Mouse (Mus musculus) E14TG2a.4 (cell line): ENCODE results near the gene Map2k4.

ENCODE experiments used
- H3K27me3 ChIP-seq: 2 replicates; pipeline ENCODE4 v1.6.1; 2014; ENCODE audit warnings: low read length, control low read depth; ENCODE audit not compliant: insufficient read depth
- H3K36me3 ChIP-seq: 2 replicates; pipeline ENCODE4 v1.6.1; 2014; ENCODE audit warnings: low read length, control low read depth; ENCODE audit not compliant: insufficient read depth
- H3K4me1 ChIP-seq: replicated peaks from 2 replicates; pipeline ENCODE4 v1.6.1; 2014; ENCODE audit warnings: low read depth, low read length, control low read depth
- H3K4me3 ChIP-seq: replicated peaks from 2 replicates; pipeline ENCODE4 v1.5.1; 2014; ENCODE audit warnings: mild to moderate bottlenecking, low read length
- H3K9me3 ChIP-seq: 2 replicates; pipeline ENCODE4 v1.6.1; 2014; ENCODE audit warnings: low read length, control low read depth
- CTCF ChIP-seq: conservative IDR thresholded peaks from 2 replicates; pipeline ENCODE4 v1.5.1; 2014; ENCODE audit warnings: low read length
- NANOG ChIP-seq: IDR thresholded peaks from 2 replicates; pipeline ENCODE4 v1.6.1; 2014; ENCODE audit warnings: borderline replicate concordance, low read length, mixed read lengths
- POU5F1 ChIP-seq: IDR thresholded peaks from 2 replicates; pipeline ENCODE4 v1.6.1; 2014; ENCODE audit warnings: low read length, borderline replicate concordance

Gene Map2k4

GRCm38 (mm10) chr11:65661790-65662522, 126.1 kb downstream of the Map2k4 start:
- TF ChIP-seq NANOG (no peak), CTCF (no peak), POU5F1 (no peak)
- Histone ChIP-seq H3K27me3 (no peaks in the 10 kb centered on the region), H3K4me1 (no peaks in the 10 kb centered on the region), H3K9me3 (peaks cover 36% of the 10 kb centered on the region), H3K4me3 (no peak overlapping the region), H3K36me3 (no peaks in the 10 kb centered on the region)

GRCm38 (mm10) chr11:65653932-65654331, 134.2 kb downstream of the Map2k4 start:
- H3K4me3 ChIP-seq, result no peak overlapping the region
- no peaks in the 10 kb centered on the region for H3K36me3 ChIP-seq
- no peaks in the 10 kb centered on the region for H3K4me1 ChIP-seq
- H3K27me3 ChIP-seq, result no peaks in the 10 kb centered on the region
- no peak for TF ChIP-seq CTCF
- no peak for TF ChIP-seq POU5F1
- no peak for TF ChIP-seq NANOG
- H3K9me3 ChIP-seq, result peaks cover 35% of the 10 kb centered on the region

- Histone ChIP-seq H3K36me3 (no peaks in the 10 kb centered on the region), H3K4me3 (no peak overlapping the region), H3K4me1 (no peaks in the 10 kb centered on the region), H3K27me3 (no peaks in the 10 kb centered on the region), H3K9me3 (peaks cover 12% of the 10 kb centered on the region)
- TF ChIP-seq CTCF, result no peak
- no peak for TF ChIP-seq NANOG
- no peak for TF ChIP-seq POU5F1
Measured at GRCm38 (mm10) chr11:65651426-65651825, 136.7 kb downstream of the Map2k4 start.

GRCm38 (mm10) chr11:65649956-65650715, 138.0 kb downstream of the Map2k4 start:
- Histone ChIP-seq H3K27me3 (no peaks in the 10 kb centered on the region), H3K9me3 (peaks cover 3% of the 10 kb centered on the region; the same call in 1 of the 2 replicates), H3K36me3 (no peaks in the 10 kb centered on the region), H3K4me3 (no peak overlapping the region), H3K4me1 (no peaks in the 10 kb centered on the region)
- no peak for TF ChIP-seq NANOG
- no peak for TF ChIP-seq CTCF
- TF ChIP-seq POU5F1, result no peak

GRCm38 (mm10) chr11:65649469-65649868, 138.6 kb downstream of the Map2k4 start:
- H3K4me1 ChIP-seq, result no peaks in the 10 kb centered on the region
- no peak overlapping the region for H3K4me3 ChIP-seq
- no peaks in the 10 kb centered on the region for H3K36me3 ChIP-seq
- H3K9me3 ChIP-seq, result no peaks in the 10 kb centered on the region
- no peaks in the 10 kb centered on the region for H3K27me3 ChIP-seq
- TF ChIP-seq POU5F1 (no peak), NANOG (no peak), CTCF (no peak)

GRCm38 (mm10) chr11:65646314-65646713, 141.8 kb downstream of the Map2k4 start:
- H3K36me3 ChIP-seq, result no peaks in the 10 kb centered on the region
- no peak overlapping the region for H3K4me3 ChIP-seq
- H3K27me3 ChIP-seq, result no peaks in the 10 kb centered on the region
- H3K4me1 ChIP-seq, result no peaks in the 10 kb centered on the region
- TF ChIP-seq POU5F1 (no peak), NANOG (no peak), CTCF (no peak)
- H3K9me3 ChIP-seq, result no peaks in the 10 kb centered on the region

- H3K36me3 ChIP-seq, result no peaks in the 10 kb centered on the region
- H3K9me3 ChIP-seq, result no peaks in the 10 kb centered on the region
- TF ChIP-seq CTCF (no peak), NANOG (no peak), POU5F1 (no peak)
- no peaks in the 10 kb centered on the region for H3K27me3 ChIP-seq
- H3K4me3 ChIP-seq, result no peak overlapping the region
- no peaks in the 10 kb centered on the region for H3K4me1 ChIP-seq
Measured at GRCm38 (mm10) chr11:65644539-65644938, 143.6 kb downstream of the Map2k4 start.

- H3K9me3 ChIP-seq, result no peaks in the 10 kb centered on the region
- no peak for TF ChIP-seq POU5F1
- TF ChIP-seq CTCF, result no peak
- TF ChIP-seq NANOG, result no peak
- no peaks in the 10 kb centered on the region for H3K4me1 ChIP-seq
- H3K4me3 ChIP-seq, result no peak overlapping the region
- H3K36me3 ChIP-seq, result no peaks in the 10 kb centered on the region
- no peaks in the 10 kb centered on the region for H3K27me3 ChIP-seq
Measured at GRCm38 (mm10) chr11:65640261-65640660, 147.8 kb downstream of the Map2k4 start.
